Comparison of ENCODE assay signal across 12 mouse cellular contexts in genomic region chr12:72081961-72082360, GRCm38 (mm10). TPM values are rescaled to one million over a fixed set of nuclear protein-coding genes. Genes with fewer than 3 reads are reported as not detected.
DNase-seq lines count a peak whose midpoint lies in the region; ATAC-seq and TF ChIP-seq lines count a peak whose summit lies in the region.
"Had no signal": no experiment of that assay in that cellular context is flagged by ENCODE, and none has a peak within 500 bp of the region (broad histone marks: within the 10 kb centered on the region; RNA-seq: fewer than 3 reads in every experiment).

No protein-coding gene starts in this region.

- WGBS in heart, embryonic 16.5 days, result 85% methylated on average over 3 of the region's 3 CpGs
- WGBS in hindbrain, embryonic 15.5 days, result 60% methylated on average over 3 of the region's 3 CpGs
- WGBS in midbrain, embryonic 12.5 days, result 83% methylated on average over 3 of the region's 3 CpGs

- no peaks in the 10 kb centered on the region for H3K9me3 ChIP-seq in heart, embryonic 16.5 days (replicated peaks; ENCODE audit: control insufficient read depth, low read length)
- H3K9me3 ChIP-seq in ES-E14 (ENCODE audit: control insufficient read depth, insufficient read depth, low read depth, low read length), result no peaks in the 10 kb centered on the region
- H3K9me3 ChIP-seq in hindbrain, embryonic 15.5 days, result no peaks in the 10 kb centered on the region
- no peaks in the 10 kb centered on the region for H3K9me3 ChIP-seq in midbrain, embryonic 12.5 days

- in situ Hi-C loops in ES-E14 (cut with MboI; ENCODE audit: low sequenced_read_pairs in 2 of 2, unreplicated experiment in 2 of 2), result no loop called here

- peak overlapping the region; percentile 53 for H3K4me2 ChIP-seq in heart, embryonic 16.5 days (ENCODE audit: low read depth, low read length)
- peak overlapping the region; percentile 49 for H3K4me2 ChIP-seq in hindbrain, embryonic 15.5 days
- H3K4me2 ChIP-seq in midbrain, embryonic 12.5 days (replicated peaks), result peak overlapping the region; percentile 38

- H3K4me1 ChIP-seq in heart, embryonic 16.5 days (ENCODE audit: control insufficient read depth, insufficient read depth, low read length), result peaks cover 2% of the 10 kb centered on the region
- H3K4me1 ChIP-seq in ES-E14 (ENCODE audit: control insufficient read depth in 2 of 2, insufficient read depth in 2 of 2, low read length in 2 of 2, poor library complexity in 1 of 2), result peaks cover 3 to 5% of the 10 kb centered on the region in 2 experiments; a peak in 1 of 4 replicates
- peaks cover 23% of the 10 kb centered on the region for H3K4me1 ChIP-seq in hindbrain, embryonic 15.5 days (replicated peaks)
- peaks cover 17% of the 10 kb centered on the region for H3K4me1 ChIP-seq in midbrain, embryonic 12.5 days

- no peak overlapping the region for H3K27ac ChIP-seq in heart, embryonic 16.5 days (ENCODE audit: low read length)
- H3K27ac ChIP-seq in ES-E14 (ENCODE audit: insufficient read depth, low read depth, low read length, poor library complexity, severe bottlenecking), result peak overlapping the region; percentile 64; the same call in 1 of the 2 replicates
- H3K27ac ChIP-seq in hindbrain, embryonic 15.5 days (replicated peaks), result no peak overlapping the region
- no peak overlapping the region for H3K27ac ChIP-seq in midbrain, embryonic 12.5 days (replicated peaks)
- H3K27ac ChIP-seq: liver, embryonic 14.5 days had no signal

- no peak for ATAC-seq in heart, embryonic 16.5 days (replicated peaks; ENCODE audit: extremely low read depth, insufficient read depth, low FRiP score)
- no peak for ATAC-seq in hindbrain, embryonic 15.5 days (ENCODE audit: low FRiP score, low read depth)
- no peak for ATAC-seq in midbrain, embryonic 12.5 days (ENCODE audit: low FRiP score, low read depth)

- H3K36me3 ChIP-seq in heart, embryonic 16.5 days (ENCODE audit: control insufficient read depth, insufficient read depth), result no peaks in the 10 kb centered on the region
- H3K36me3 ChIP-seq in ES-E14 (ENCODE audit: control insufficient read depth, insufficient read depth, low read length, poor library complexity, severe bottlenecking), result no peaks in the 10 kb centered on the region
- no peaks in the 10 kb centered on the region for H3K36me3 ChIP-seq in hindbrain, embryonic 15.5 days
- 0 out of 2 replicates have a peak, but pooled peaks cover 1% of the 10 kb centered on the region for H3K36me3 ChIP-seq in midbrain, embryonic 12.5 days

- H3K4me3 ChIP-seq in heart, embryonic 16.5 days (ENCODE audit: low read length), result no peak overlapping the region
- peak overlapping the region; percentile 18 to 44; a peak in 2 of 4 replicates for H3K4me3 ChIP-seq in ES-E14 (ENCODE audit: insufficient read depth in 1 of 2, low read depth in 1 of 2, low read length in 2 of 2, poor library complexity in 1 of 2, severe bottlenecking in 1 of 2)
- H3K4me3 ChIP-seq in hindbrain, embryonic 15.5 days, result no peak overlapping the region; the same call in 1 of the 2 replicates
- no peak overlapping the region for H3K4me3 ChIP-seq in midbrain, embryonic 12.5 days

- no peaks in the 10 kb centered on the region for H3K27me3 ChIP-seq in heart, embryonic 16.5 days (ENCODE audit: control insufficient read depth, insufficient read depth, low read length)
- H3K27me3 ChIP-seq in hindbrain, embryonic 15.5 days, result no peaks in the 10 kb centered on the region
- no peaks in the 10 kb centered on the region for H3K27me3 ChIP-seq in midbrain, embryonic 12.5 days
- H3K27me3 ChIP-seq: CH12.LX had no signal

- intact Hi-C loops in left cerebral cortex, postnatal 4 days (cut with DNase I), result no loop called here

- no peak overlapping the region; the same call in 1 of the 2 replicates for H3K9ac ChIP-seq in heart, embryonic 16.5 days (ENCODE audit: low read length)
- H3K9ac ChIP-seq in ES-E14 (ENCODE audit: insufficient read depth, low read depth, low read length, poor library complexity, severe bottlenecking), result peak overlapping the region; percentile 41; the same call in 1 of the 2 replicates
- no peak overlapping the region for H3K9ac ChIP-seq in hindbrain, embryonic 15.5 days
- no peak overlapping the region for H3K9ac ChIP-seq in midbrain, embryonic 12.5 days (replicated peaks)
- H3K9ac ChIP-seq: liver, embryonic 14.5 days had no signal

- no peak for DNase-seq in heart, adult 9 months (ENCODE audit: low spot score in 2 of 2)
- DNase-seq in ES-E14 (ENCODE audit: low read depth, low spot score), result no peak
- DNase-seq in left cerebral cortex, postnatal 4 days, result no peak
- no peak for DNase-seq in thymus, adult 18-20 months
- DNase-seq in right cerebral cortex, adult 2 months (ENCODE audit: low spot score in 2 of 2), result no peak
- DNase-seq: cerebellum, adult 9-10 months; layer of hippocampus, adult 9-11 months had no signal

TF ChIP-seq in ES-E14, 5 proteins besides CTCF, POLR2A, EP300 and RAD21:
- TF ChIP-seq MAFK (IDR thresholded peaks at IDR 0.05; ENCODE audit: insufficient read depth, low read depth, low read length) (peak; percentile 73), HCFC1 (IDR thresholded peaks at IDR 0.05; ENCODE audit: borderline replicate concordance, insufficient read depth, low read length) (no peak)

RNA-seq across cellular contexts. Expression of gene L3hypdh, which starts 3.3 kb away (rescaled TPM):
- polyA plus RNA-seq in heart, embryonic 16.5 days (2015; fragmentation: Nextera tagmentation; extraction: Ambion mirVana), result 19.6 and 21.4 TPM in 2 replicates
- 1.8 and 3.0 TPM in 2 replicates for total RNA-seq in ES-E14 (2012; rRNA removed)
- 11.7 and 12.7 TPM in 2 replicates for polyA plus RNA-seq in hindbrain, embryonic 15.5 days (2015; fragmentation: Nextera tagmentation; extraction: Ambion mirVana)
- polyA plus RNA-seq in midbrain, embryonic 12.5 days (2016; fragmentation: Nextera tagmentation; extraction: Ambion mirVana), result 8.5 and 10.2 TPM in 2 replicates
- total RNA-seq in left cerebral cortex, postnatal 4 days (2021), result 1 to 10 TPM; 5.3 to 8.0 TPM

RNA-seq across cellular contexts. Expression of gene Jkamp, which starts 3.4 kb away (rescaled TPM):
- polyA plus RNA-seq in heart, embryonic 16.5 days (2015; fragmentation: Nextera tagmentation; extraction: Ambion mirVana), result 75.3 and 77.9 TPM in 2 replicates
- total RNA-seq in ES-E14 (2012; rRNA removed), result 33.2 and 48.3 TPM in 2 replicates
- polyA plus RNA-seq in hindbrain, embryonic 15.5 days (2015; fragmentation: Nextera tagmentation; extraction: Ambion mirVana), result 122 and 127 TPM in 2 replicates
- 98.1 and 99.3 TPM in 2 replicates for polyA plus RNA-seq in midbrain, embryonic 12.5 days (2016; fragmentation: Nextera tagmentation; extraction: Ambion mirVana)
- 10 to 100 TPM; 58.5 to 64.0 TPM for total RNA-seq in left cerebral cortex, postnatal 4 days (2021)

RNA-seq across cellular contexts. Expression of gene Gpr135, which starts 11.0 kb away (rescaled TPM):
- polyA plus RNA-seq in heart, embryonic 16.5 days (2015; fragmentation: Nextera tagmentation; extraction: Ambion mirVana), result 0.42 and 0.53 TPM in 2 replicates
- total RNA-seq in ES-E14 (2012; rRNA removed), result 2.7 and 4.2 TPM in 2 replicates
- polyA plus RNA-seq in hindbrain, embryonic 15.5 days (2015; fragmentation: Nextera tagmentation; extraction: Ambion mirVana), result 6.7 and 8.4 TPM in 2 replicates
- 1.7 and 2.3 TPM in 2 replicates for polyA plus RNA-seq in midbrain, embryonic 12.5 days (2016; fragmentation: Nextera tagmentation; extraction: Ambion mirVana)
- 10 to 100 TPM; 12.9 to 14.3 TPM for total RNA-seq in left cerebral cortex, postnatal 4 days (2021)
- total RNA-seq: CH12.LX had no signal

Comparison
In these comparisons a context has a peak if more than half of its experiments do, and no peak if none do; other contexts are left out.
1. H3K4me3 ChIP-seq: peak in ES-E14 (2 of 2); none in heart, embryonic 16.5 days (single experiment), hindbrain, embryonic 15.5 days (single experiment) and midbrain, embryonic 12.5 days (single experiment).
2. Peak in every context shown above with its lines, with median percentiles within 50 percentile points of each other: H3K4me2 ChIP-seq.